Mouse (Mus musculus) liver, embryonic 12.5 days (tissue): ENCODE measurements around the gene Serpinb13. TPM values are rescaled to one million over a fixed set of nuclear protein-coding genes. Genes with fewer than 3 reads are reported as not detected.
"Not testable (repeated sequence)": the region's sequence is repeated elsewhere in the genome, so short reads cannot be mapped to it uniquely, and the experiment has no call there.

Experiments used
- ATAC-seq: fragments of 200-750 bp; cut with Nextera tagmentation; 2 replicates; pipeline ENCODE4 v1.8.0; 2017; ENCODE audit warnings: moderate number of reproducible peaks, mild to moderate bottlenecking, moderate library complexity
- H3K27ac ChIP-seq: fragments of 300-500 bp; sonication (generic); 2 replicates; pipeline ENCODE4 v1.5.1; 2016; ENCODE audit warnings: mild to moderate bottlenecking
- H3K27me3 ChIP-seq: fragments of 300-500 bp; sonication (generic); replicated peaks from 2 replicates; pipeline ENCODE4 v1.6.1; 2016; ENCODE audit warnings: mild to moderate bottlenecking, moderate library complexity
- H3K36me3 ChIP-seq: fragments of 300-500 bp; sonication (generic); 2 replicates; pipeline ENCODE4 v1.6.1; 2016; ENCODE audit warnings: mild to moderate bottlenecking, moderate library complexity
- H3K4me1 ChIP-seq: fragments of 300-500 bp; sonication (generic); 2 replicates; pipeline ENCODE4 v1.6.1; 2016
- H3K4me2 ChIP-seq: fragments of 300-500 bp; sonication (generic); 2 replicates; pipeline ENCODE4 v1.6.1; 2016; ENCODE audit warnings: mild to moderate bottlenecking, moderate library complexity
- H3K4me3 ChIP-seq: fragments of 300-500 bp; sonication (generic); 2 replicates; pipeline ENCODE4 v1.5.1; 2016; ENCODE audit warnings: mild to moderate bottlenecking, moderate library complexity
- H3K9ac ChIP-seq: fragments of 300-500 bp; sonication (generic); 2 replicates; pipeline ENCODE4 v1.6.1; 2016; ENCODE audit warnings: mild to moderate bottlenecking, moderate library complexity
- H3K9me3 ChIP-seq: fragments of 300-500 bp; sonication (generic); replicated peaks from 2 replicates; pipeline ENCODE4 v1.6.1; 2016; ENCODE audit warnings: mild to moderate bottlenecking, moderate library complexity
- WGBS: fragments of 180-500 bp; shearing (Covaris S2); methylation state at CpG from one replicate; pipeline ENCODE4 v1.1.7; 2016; ENCODE audit not compliant: insufficient replicate concordance; 5-methylcytosine and 5-hydroxymethylcytosine counted together
- polyA plus RNA-seq: library from polyadenylated mRNA; unstranded; fragments of >200 nt; fragmentation: Nextera tagmentation; extraction: Ambion mirVana; gene quantifications from 2 replicates; pipeline ENCODE4 v1.2.1, GENCODE M21; 2016

Serpinb13 gene
- polyA plus RNA-seq, 1 experiment from 2014 or later: not detected

DNA sequence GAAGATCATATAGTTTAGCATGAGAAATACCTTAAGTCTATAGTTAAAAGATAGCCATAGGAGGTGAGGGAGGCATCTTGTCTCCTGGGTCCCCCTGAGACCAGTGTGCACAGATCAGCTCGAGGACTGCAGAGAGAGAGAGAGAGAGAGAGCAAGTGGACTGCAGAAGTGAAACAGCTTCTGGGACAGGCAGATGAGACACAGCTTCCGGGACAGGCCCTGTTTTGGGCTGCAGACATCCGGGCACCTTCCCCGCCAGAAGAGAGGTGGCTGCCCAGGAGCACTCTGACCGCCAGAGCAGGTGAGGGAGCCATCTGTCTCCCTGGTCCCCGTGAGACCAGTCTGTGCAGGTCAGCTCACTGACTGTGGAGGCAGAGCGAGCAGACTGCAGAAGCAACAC is 34.4 kb downstream of the Serpinb13 start:
- no peak overlapping the region for H3K4me3 ChIP-seq
- no peak for ATAC-seq
- H3K27ac ChIP-seq: no peak overlapping the region
- H3K9ac ChIP-seq: no peak overlapping the region
- H3K4me2 ChIP-seq: no peak overlapping the region
- no peaks in the 10 kb centered on the region for H3K9me3 ChIP-seq
- H3K4me1 ChIP-seq: no peaks in the 10 kb centered on the region
- 57% methylated on average over 7 of the region's 7 CpGs for WGBS
- no peaks in the 10 kb centered on the region for H3K27me3 ChIP-seq
- no peaks in the 10 kb centered on the region for H3K36me3 ChIP-seq

- Histone ChIP-seq H3K27me3 (no peaks in the 10 kb centered on the region), H3K4me3 (no peak overlapping the region), H3K9ac (no peak overlapping the region), H3K4me1 (no peaks in the 10 kb centered on the region), H3K9me3 (no peaks in the 10 kb centered on the region), H3K4me2 (no peak overlapping the region), H3K36me3 (no peaks in the 10 kb centered on the region), H3K27ac (no peak overlapping the region)
- ATAC-seq: no peak
- 42% methylated on average over 1 of the region's 1 CpGs for WGBS
Measured at GRCm38 (mm10) chr1:107025886-107026285, 45.1 kb downstream of the Serpinb13 start.

- H3K36me3 ChIP-seq, H3K27me3 ChIP-seq, ATAC-seq, H3K4me1 ChIP-seq, H3K9ac ChIP-seq, H3K4me2 ChIP-seq, H3K4me3 ChIP-seq, H3K9me3 ChIP-seq, H3K27ac ChIP-seq: not testable (repeated sequence)
- 57% methylated on average over 3 of the region's 3 CpGs for WGBS
Measured at GRCm38 (mm10) chr1:107034236-107034635, 53.5 kb downstream of the Serpinb13 start.

Other genes with a start within 250 kb of the Serpinb13 start
- gene Kdsr, start 221.3 kb upstream of the Serpinb13 start, polyA plus RNA-seq: 3.8 and 4.3 TPM in 2 replicates
- 34.5 and 35.9 TPM in 2 replicates for gene Vps4b, start 184.3 kb upstream of the Serpinb13 start, polyA plus RNA-seq
- not detected in 2 replicates for gene Serpinb5, start 119.8 kb upstream of the Serpinb13 start, polyA plus RNA-seq
- not detected in 2 replicates for gene Serpinb12, start 46.5 kb upstream of the Serpinb13 start, polyA plus RNA-seq
- gene Serpinb3a, start 71.3 kb downstream of the Serpinb13 start, polyA plus RNA-seq: not detected in 2 replicates
- gene Serpinb3d, start 102.5 kb downstream of the Serpinb13 start, polyA plus RNA-seq: not detected in 2 replicates